Mouse (Mus musculus): ENCODE data around the gene Prkar1a.

DNA sequence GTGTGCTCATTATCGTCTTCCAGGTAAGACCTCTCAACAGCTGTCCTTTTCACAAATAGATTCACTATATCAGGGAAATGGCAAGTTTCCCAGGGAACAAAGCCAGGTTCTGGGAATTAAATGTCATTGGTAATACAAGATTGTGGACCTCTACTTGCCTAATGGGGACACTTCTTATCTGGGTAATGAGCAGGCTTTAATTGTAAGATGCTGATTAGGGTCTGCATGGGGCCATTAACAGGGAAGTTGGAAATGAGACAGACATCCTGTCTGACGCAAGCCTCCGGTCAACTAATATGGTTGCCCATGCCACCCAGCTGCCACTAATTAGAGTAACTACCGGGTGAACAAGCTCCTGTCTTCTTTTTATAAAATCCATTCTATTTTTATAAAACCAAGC is 32.9 kb upstream of the Prkar1a start:
- no peak for TF ChIP-seq CTCF (IDR thresholded peaks at IDR 0.05)
- TF ChIP-seq POLR2A (IDR thresholded peaks at IDR 0.05; ENCODE audit: insufficient read depth, low read depth, low read length), result no peak
- no peak for TF ChIP-seq EP300 (IDR thresholded peaks at IDR 0.05; ENCODE audit: insufficient read depth, low read depth, low read length)
